Mouse (Mus musculus) spleen, embryonic (tissue): ENCODE measurements around the gene Tmem236.

Experiments
- CTCF ChIA-PET: fragments of 350-600 bp; sonication (Branson Sonifier 250); formaldehyde crosslinking; loops from one replicate; lab custom pipeline; 2022; lab: Charles Lee

Tmem236 gene

DNA sequence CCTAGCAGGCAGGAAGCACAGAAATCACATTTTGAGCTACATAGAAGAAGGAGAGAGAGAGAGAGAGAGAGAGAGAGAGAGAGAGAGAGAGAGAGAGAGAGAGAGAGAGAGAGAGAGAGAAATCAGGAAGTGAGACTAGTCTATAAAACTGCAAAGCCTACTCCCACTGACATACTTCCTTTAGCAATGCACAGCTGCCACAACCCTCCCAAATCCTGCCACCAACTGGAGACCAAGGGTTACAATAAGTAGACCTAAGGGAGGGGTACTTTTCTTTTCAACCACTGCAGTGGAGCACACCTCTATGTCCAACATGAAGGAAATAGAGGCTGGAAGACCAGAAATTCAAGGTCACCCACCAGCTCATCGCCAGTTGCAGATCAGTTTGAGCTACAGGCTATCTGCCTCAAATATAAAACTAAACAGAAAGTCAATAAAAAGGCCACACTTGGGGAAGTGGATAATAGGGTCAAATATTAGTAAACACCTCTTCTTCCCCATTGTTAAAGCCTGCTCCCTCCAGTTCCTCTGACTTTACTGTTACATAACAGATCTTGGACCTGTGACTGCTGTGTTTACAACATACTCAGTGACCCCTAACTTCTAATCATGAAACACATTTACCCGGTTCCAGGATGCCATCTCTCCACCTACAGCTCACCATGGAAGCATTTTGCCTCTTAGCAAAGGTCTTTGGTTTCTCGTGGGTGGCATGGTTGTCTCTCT, 75.7 kb downstream of the Tmem236 start:
- CTCF ChIA-PET: interaction anchor here (1.2 kb wide), 1 partner anchor 71 kb away, joined by 3 read pairs; no protein-coding TSS in a partner anchor

- CTCF ChIA-PET: no interaction called here
These were observed 77.6 kb downstream of the Tmem236 start for GRCm38 (mm10) chr2:14251938-14252337.

DNA sequence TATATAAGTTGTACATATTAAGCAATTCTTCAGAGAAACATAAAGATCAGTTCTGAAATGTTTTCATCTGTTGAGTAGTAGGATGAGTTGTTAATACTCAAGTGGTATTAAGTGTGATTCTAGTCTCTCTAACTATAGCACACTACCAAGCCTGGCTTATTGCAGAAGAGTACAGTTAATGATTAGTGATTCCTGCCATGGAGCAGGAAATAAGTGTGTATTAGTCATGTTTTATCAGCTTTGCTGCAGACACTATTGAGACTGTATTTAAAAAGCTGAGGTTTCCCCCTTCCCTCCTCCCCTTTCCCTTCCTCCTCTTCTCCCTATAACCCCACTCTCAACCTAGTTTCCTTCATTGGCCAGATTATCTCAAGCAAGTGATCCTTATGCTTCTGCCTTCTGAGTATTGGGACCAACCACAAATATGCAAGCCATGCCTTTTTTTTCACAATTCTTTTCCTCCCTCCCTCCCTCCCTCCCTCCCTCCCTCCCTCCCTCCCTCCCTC, 84.1 kb downstream of the Tmem236 start:
- CTCF ChIA-PET: no interaction called here

GRCm38 (mm10) chr2:14262090-14262489, 87.8 kb downstream of the Tmem236 start:
- CTCF ChIA-PET: no interaction called here

- CTCF ChIA-PET: no interaction called here
These were observed 94.8 kb downstream of the Tmem236 start for GRCm38 (mm10) chr2:14269160-14269559.
